Mouse (Mus musculus): ENCODE data around the gene Ptprm.

DNA sequence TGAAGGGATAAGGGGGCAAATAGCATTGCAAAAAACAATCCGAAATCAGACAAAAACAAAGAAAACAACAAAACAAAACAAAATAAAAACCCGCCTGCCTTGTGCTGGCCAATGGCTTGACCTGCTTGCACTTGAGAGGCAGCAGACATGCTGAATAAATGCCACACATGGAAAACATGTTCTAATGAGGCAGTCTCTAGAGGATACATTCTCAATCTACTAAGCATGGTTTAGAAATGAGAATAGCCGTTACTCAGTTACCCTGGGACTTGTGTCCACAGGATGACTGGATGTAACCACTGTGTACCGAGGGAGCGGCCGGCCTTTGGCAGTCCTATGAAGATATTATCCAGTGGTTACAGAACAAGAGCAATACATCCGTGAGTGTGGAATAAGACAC is 33.9 kb upstream of the Ptprm start:
- TF ChIP-seq EP300 (IDR thresholded peaks at IDR 0.05; ENCODE audit: low read depth) (no peak), CTCF (IDR thresholded peaks at IDR 0.05; ENCODE audit: low read depth) (no peak)
